In genomic region chr11:45678666-45679292, GRCm38 (mm10) we compare ENCODE assay signal across 8 mouse cellular contexts.
DNase-seq lines count a peak whose midpoint lies in the region; ATAC-seq and TF ChIP-seq lines count a peak whose summit lies in the region.

No protein-coding gene starts in this region.

- 48% methylated on average over 11 of the region's 11 CpGs for WGBS in intestine, embryonic 14.5 days
- WGBS in intestine, embryonic 16.5 days: 46% methylated on average over 11 of the region's 11 CpGs
- WGBS in midbrain, embryonic 14.5 days: 55% methylated on average over 11 of the region's 11 CpGs
- WGBS in spleen, adult 2 months: 48% methylated on average over 11 of the region's 11 CpGs

- H3K36me3 ChIP-seq in intestine, embryonic 14.5 days (ENCODE audit: control insufficient read depth, insufficient read depth, low read length): no peaks in the 10 kb centered on the region
- no peaks in the 10 kb centered on the region for H3K36me3 ChIP-seq in intestine, embryonic 16.5 days (ENCODE audit: control insufficient read depth, insufficient read depth, low read length)
- H3K36me3 ChIP-seq in midbrain, embryonic 14.5 days (ENCODE audit: control insufficient read depth, insufficient read depth, low read length): no peaks in the 10 kb centered on the region
- no peaks in the 10 kb centered on the region for H3K36me3 ChIP-seq in spleen, adult 2 months (ENCODE audit: control insufficient read depth, insufficient read depth, low read length)

- no peak for ATAC-seq in intestine, embryonic 14.5 days (replicated peaks; ENCODE audit: low FRiP score, low TSS enrichment, low read depth)
- ATAC-seq in intestine, embryonic 16.5 days: no peak
- ATAC-seq in inflammation-experienced regulatory T-cells, adult 6 months: peak; percentile 41
- ATAC-seq in midbrain, embryonic 14.5 days (ENCODE audit: low FRiP score, low TSS enrichment): peak; percentile 27; the same call in 1 of the 2 replicates

- no peak for TF ChIP-seq POLR2A in cortical plate, adult 2 months (IDR thresholded peaks at IDR 0.05; ENCODE audit: extremely low read depth, insufficient read depth, low read length)
- no peak for TF ChIP-seq POLR2A in spleen, adult 2 months (IDR thresholded peaks at IDR 0.05; ENCODE audit: low read depth, low read length)

- no peaks in the 10 kb centered on the region for H3K27me3 ChIP-seq in intestine, embryonic 14.5 days (replicated peaks; ENCODE audit: control insufficient read depth, insufficient read depth, low read length)
- no peaks in the 10 kb centered on the region for H3K27me3 ChIP-seq in intestine, embryonic 16.5 days (replicated peaks; ENCODE audit: control insufficient read depth, insufficient read depth, low read length)
- no peaks in the 10 kb centered on the region for H3K27me3 ChIP-seq in midbrain, embryonic 14.5 days (ENCODE audit: control insufficient read depth, insufficient read depth, low read length)
- no peaks in the 10 kb centered on the region for H3K27me3 ChIP-seq in spleen, adult 2 months (ENCODE audit: control insufficient read depth, insufficient read depth, low read length)

- no peaks in the 10 kb centered on the region for H3K9me3 ChIP-seq in intestine, embryonic 14.5 days (ENCODE audit: control insufficient read depth, low read length)
- no peaks in the 10 kb centered on the region for H3K9me3 ChIP-seq in intestine, embryonic 16.5 days (ENCODE audit: control insufficient read depth, low read length)
- no peaks in the 10 kb centered on the region for H3K9me3 ChIP-seq in midbrain, embryonic 14.5 days (ENCODE audit: control insufficient read depth, low read length)

- H3K27ac ChIP-seq in intestine, embryonic 14.5 days (ENCODE audit: low read depth): peak overlapping the region; percentile 25; the same call in 1 of the 2 replicates
- H3K27ac ChIP-seq in intestine, embryonic 16.5 days (ENCODE audit: low read length): no peak overlapping the region
- H3K27ac ChIP-seq in cortical plate, adult 2 months (ENCODE audit: insufficient read depth, low read length): no peak overlapping the region
- H3K27ac ChIP-seq in midbrain, embryonic 14.5 days (replicated peaks; ENCODE audit: low read depth, low read length): no peak overlapping the region
- H3K27ac ChIP-seq in spleen, adult 2 months (ENCODE audit: insufficient read depth, low read length): no peak overlapping the region

- H3K4me1 ChIP-seq in intestine, embryonic 14.5 days (replicated peaks; ENCODE audit: control insufficient read depth, insufficient read depth, low read length): no peaks in the 10 kb centered on the region
- H3K4me1 ChIP-seq in intestine, embryonic 16.5 days (ENCODE audit: control insufficient read depth, insufficient read depth, low read length): no peaks in the 10 kb centered on the region
- no peaks in the 10 kb centered on the region for H3K4me1 ChIP-seq in cortical plate, adult 2 months (ENCODE audit: control insufficient read depth, insufficient read depth, low read length)
- H3K4me1 ChIP-seq in midbrain, embryonic 14.5 days (ENCODE audit: control insufficient read depth, insufficient read depth, low read length): no peaks in the 10 kb centered on the region
- no peaks in the 10 kb centered on the region for H3K4me1 ChIP-seq in spleen, adult 2 months (ENCODE audit: control insufficient read depth, insufficient read depth, insufficient read length)

- peak; percentile 75 for TF ChIP-seq CTCF in cortical plate, adult 2 months (IDR thresholded peaks at IDR 0.05; ENCODE audit: extremely low read depth, insufficient read depth, low read length)
- peak; percentile 30; the same call in 1 of the 2 replicates for TF ChIP-seq CTCF in spleen, adult 2 months (IDR thresholded peaks at IDR 0.05; ENCODE audit: extremely low read depth, insufficient read depth, insufficient read length, insufficient replicate concordance)

- no peak overlapping the region for H3K4me2 ChIP-seq in intestine, embryonic 14.5 days (ENCODE audit: low read length)
- H3K4me2 ChIP-seq in intestine, embryonic 16.5 days (ENCODE audit: low read depth, low read length): no peak overlapping the region
- H3K4me2 ChIP-seq in midbrain, embryonic 14.5 days (ENCODE audit: low read length): no peak overlapping the region

- no peak overlapping the region for H3K4me3 ChIP-seq in intestine, embryonic 14.5 days (ENCODE audit: low read depth, low read length)
- H3K4me3 ChIP-seq in intestine, embryonic 16.5 days (ENCODE audit: low read length): no peak overlapping the region
- no peak overlapping the region for H3K4me3 ChIP-seq in cortical plate, adult 2 months (ENCODE audit: insufficient read depth, low read length)
- no peak overlapping the region for H3K4me3 ChIP-seq in midbrain, embryonic 14.5 days (replicated peaks; ENCODE audit: low read depth, low read length)
- no peak overlapping the region for H3K4me3 ChIP-seq in spleen, adult 2 months (ENCODE audit: extremely low read depth, insufficient read depth, insufficient read length)

- intact Hi-C loops in left cerebral cortex, postnatal 25 days (cut with DNase I): loop anchor here (1.0 to 10.0 kb wide), 3 partner anchors 134 to 1067 kb away; no protein-coding TSS in a partner anchor

- no peak overlapping the region for H3K9ac ChIP-seq in intestine, embryonic 14.5 days (ENCODE audit: low read length)
- no peak overlapping the region for H3K9ac ChIP-seq in intestine, embryonic 16.5 days (ENCODE audit: low read depth, low read length)
- H3K9ac ChIP-seq in midbrain, embryonic 14.5 days (replicated peaks; ENCODE audit: low read length): no peak overlapping the region

- peak; percentile 87 for DNase-seq in intestine, embryonic 14.5 days (ENCODE audit: low spot score)
- peak; percentile 44 for DNase-seq in gastrocnemius, postnatal 25 days
- peak; percentile 73 to 75 for DNase-seq in left cerebral cortex, postnatal 25 days (ENCODE audit: low spot score in 2 of 2)
- DNase-seq in midbrain, embryonic 14.5 days: peak; percentile 87
- peak; percentile 50 to 51 for DNase-seq in spleen, adult 2 months (ENCODE audit: low read depth in 1 of 2, low spot score in 2 of 2)

Comparison
In these comparisons a context has a peak if more than half of its experiments do, and no peak if none do; other contexts are left out.
1. ATAC-seq: peak in inflammation-experienced regulatory T-cells, adult 6 months (single experiment) and midbrain, embryonic 14.5 days (single experiment); none in intestine, embryonic 14.5 days (single experiment) and intestine, embryonic 16.5 days (single experiment).
2. Peak in every context shown above with its lines, with median percentiles within 50 percentile points of each other: DNase-seq.